Mouse (Mus musculus) bone marrow macrophage, adult 2 months (primary cell): ENCODE data around the gene Mark4.

ENCODE experiments used
- CTCF ChIP-seq: IDR thresholded peaks from 2 replicates; pipeline ENCODE4 v1.5.1; 2012; ENCODE audit warnings: low read depth, mild to moderate bottlenecking, low read length, moderate library complexity
- POLR2A ChIP-seq: IDR thresholded peaks from 2 replicates; pipeline ENCODE4 v1.6.1; 2012; ENCODE audit warnings: mild to moderate bottlenecking, low read depth, low read length, borderline replicate concordance

GRCm38 (mm10) chr7:19507612-19507981, 49.0 kb upstream of the Mark4 start:
- TF ChIP-seq CTCF (no peak), POLR2A (no peak)
